Mouse (Mus musculus) 416B (cell line): ENCODE data around the gene Rnf166.
A peak's percentile ranks its signal among the peaks of the same experiment; 100 is the strongest.

ENCODE experiments used
- DNase-seq: peaks from one replicate; pipeline ENCODE4 v3.0.0; 2011; ENCODE audit warnings: low read depth

Rnf166 gene

GRCm38 (mm10) chr8:122475580-122476320, at the start of gene Rnf166, which contains the start of gene Ctu2:
Rnf166 (minus strand) TSS chr8:122476064.
Ctu2 (plus strand) TSS chr8:122476143.
- peak; percentile 84 for DNase-seq

- no peak for DNase-seq
Measured at GRCm38 (mm10) chr8:122525004-122525403, 49.1 kb upstream of the Rnf166 start.

- no peak for DNase-seq
Measured at GRCm38 (mm10) chr8:122524506-122524905, 48.6 kb upstream of the Rnf166 start.

GRCm38 (mm10) chr8:122523652-122524360, 47.9 kb upstream of the Rnf166 start:
- no peak for DNase-seq

GRCm38 (mm10) chr8:122522796-122523651, 47.2 kb upstream of the Rnf166 start:
- peak; percentile 48 for DNase-seq

GRCm38 (mm10) chr8:122520611-122521010, 44.7 kb upstream of the Rnf166 start:
- no peak for DNase-seq

- peak; percentile 61 for DNase-seq
Measured at GRCm38 (mm10) chr8:122517541-122518190, 41.8 kb upstream of the Rnf166 start.

GRCm38 (mm10) chr8:122515699-122516098, 39.8 kb upstream of the Rnf166 start:
- no peak for DNase-seq

GRCm38 (mm10) chr8:122512392-122512791, 36.5 kb upstream of the Rnf166 start:
- DNase-seq, result no peak

GRCm38 (mm10) chr8:122511552-122511951, 35.7 kb upstream of the Rnf166 start:
- no peak for DNase-seq

- peak; percentile 87 for DNase-seq
Measured at GRCm38 (mm10) chr8:122500856-122501255, 25.0 kb upstream of the Rnf166 start.

- no peak for DNase-seq
Measured at GRCm38 (mm10) chr8:122497912-122498311, 22.0 kb upstream of the Rnf166 start.

- DNase-seq, result peak; percentile 82
Measured at GRCm38 (mm10) chr8:122497016-122497734, 21.3 kb upstream of the Rnf166 start.

GRCm38 (mm10) chr8:122488387-122488786, 12.5 kb upstream of the Rnf166 start:
- no peak for DNase-seq

GRCm38 (mm10) chr8:122484831-122485230, 9.0 kb upstream of the Rnf166 start:
- peak; percentile 90 for DNase-seq

- peak; percentile 54 for DNase-seq
Measured at GRCm38 (mm10) chr8:122483877-122484276, 8.0 kb upstream of the Rnf166 start.

GRCm38 (mm10) chr8:122482448-122482847, 6.6 kb upstream of the Rnf166 start:
- DNase-seq, result no peak

GRCm38 (mm10) chr8:122474951-122475560, 808 bp downstream of the Rnf166 start:
- DNase-seq, result peak; percentile 64

GRCm38 (mm10) chr8:122473911-122474421, 1.9 kb downstream of the Rnf166 start:
- DNase-seq, result peak; percentile 95

GRCm38 (mm10) chr8:122470691-122471090, 5.2 kb downstream of the Rnf166 start:
- no peak for DNase-seq
